Mouse (Mus musculus) MEL-GATA-1-ER (cell line): ENCODE results near the gene Tns1.
A peak's percentile ranks its signal among the peaks of the same experiment; 100 is the strongest.
"Not testable (repeated sequence)": the region's sequence is repeated elsewhere in the genome, so short reads cannot be mapped to it uniquely, and the experiment has no call there.

Experiments
- DNase-seq: peaks from one replicate; pipeline ENCODE4 v3.0.0-alpha.2; 2012; ENCODE audit warnings: low read depth; ENCODE audit errors: extremely low read depth

Gene Tns1

GRCm38 (mm10) chr1:73913071-73914005 lies 210.9 kb downstream of the Tns1 start:
- no peak for DNase-seq

DNA sequence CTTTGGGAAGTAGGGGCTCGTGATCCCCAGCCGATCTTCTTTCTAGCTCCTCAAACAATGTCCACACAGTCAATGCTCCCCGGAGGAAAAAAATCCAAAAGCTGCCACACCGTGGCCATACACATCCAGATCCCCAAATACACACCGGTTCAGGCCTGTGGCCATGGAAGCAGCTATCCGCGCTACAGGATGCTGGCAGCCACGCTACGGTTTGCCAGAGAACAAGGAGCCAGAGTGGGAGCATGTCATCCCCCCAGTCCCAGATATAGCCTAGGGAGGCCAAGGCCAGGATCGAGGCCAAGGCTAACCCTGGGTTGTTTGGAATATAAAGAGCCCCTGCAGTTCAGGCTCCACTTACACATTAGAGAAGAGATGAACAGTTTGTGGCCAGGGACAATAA lies 211.8 kb downstream of the Tns1 start:
- DNase-seq, result no peak

- no peak for DNase-seq
These were observed 212.3 kb downstream of the Tns1 start for GRCm38 (mm10) chr1:73911981-73912380.

DNA sequence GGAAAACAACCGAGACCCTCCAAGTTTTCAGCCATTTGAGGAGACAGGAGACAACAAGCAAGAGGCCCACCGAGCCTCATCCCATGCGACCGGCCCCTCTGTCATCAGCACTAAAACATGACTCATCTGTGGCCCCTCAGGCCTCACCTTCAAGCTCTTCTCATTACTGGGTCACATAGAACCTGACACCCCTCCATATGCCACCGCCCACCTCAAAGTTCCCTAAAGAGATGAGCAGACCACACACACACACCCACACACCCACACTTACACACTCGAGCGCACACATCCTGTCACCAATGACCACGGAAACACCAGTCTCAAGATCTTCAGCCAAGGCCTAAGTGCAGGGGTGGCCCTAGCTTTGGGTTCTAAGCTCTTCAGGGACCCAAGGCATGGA lies 213.5 kb downstream of the Tns1 start:
- DNase-seq, result no peak

GRCm38 (mm10) chr1:73910111-73910510 lies 214.1 kb downstream of the Tns1 start:
- no peak for DNase-seq

- no peak for DNase-seq
These were observed 214.9 kb downstream of the Tns1 start for GRCm38 (mm10) chr1:73909191-73909983.

DNA sequence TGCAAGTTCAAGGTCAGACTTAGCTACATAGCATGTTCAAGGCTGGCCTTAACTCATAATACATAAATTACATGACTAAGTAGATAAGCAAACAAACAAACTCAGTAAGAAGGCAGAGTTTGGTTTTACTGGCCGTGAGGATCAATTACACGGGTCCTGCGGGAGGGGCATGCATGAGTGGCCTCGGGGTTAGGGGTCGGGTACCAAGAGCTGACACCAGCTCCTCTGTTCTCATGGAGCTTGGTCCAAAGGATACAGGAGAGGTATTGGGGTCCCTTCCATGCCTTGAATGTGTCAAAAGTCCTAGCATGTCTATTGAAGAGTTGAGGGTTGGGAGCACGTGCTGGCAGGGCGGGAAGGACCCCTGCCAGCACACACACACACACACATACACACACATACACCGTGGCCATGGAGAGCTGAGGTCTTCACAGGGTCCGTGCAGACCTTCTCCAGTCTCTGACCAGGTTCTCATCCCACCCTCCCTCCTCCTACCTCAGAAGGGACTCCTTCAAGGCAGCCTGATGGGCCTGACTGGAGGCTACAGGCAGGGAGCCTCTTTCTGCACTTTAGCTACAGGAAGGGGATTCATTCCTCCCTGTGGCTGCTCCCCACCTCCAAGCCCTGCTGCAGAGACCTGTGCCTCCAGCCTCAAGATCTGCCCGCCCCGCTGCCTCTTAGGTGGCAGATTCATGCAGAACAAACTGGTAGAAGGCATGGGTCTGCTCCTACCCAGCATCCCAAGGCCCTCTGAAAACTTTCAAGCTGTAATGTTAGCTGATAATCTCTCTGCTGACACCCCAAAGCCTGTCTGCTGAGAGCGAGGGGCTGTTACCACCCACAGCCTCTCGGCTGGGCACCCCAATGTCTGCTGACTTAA lies 215.9 kb downstream of the Tns1 start:
- no peak for DNase-seq

GRCm38 (mm10) chr1:73907166-73907565 lies 217.1 kb downstream of the Tns1 start:
- no peak for DNase-seq

GRCm38 (mm10) chr1:73906376-73906775 lies 217.9 kb downstream of the Tns1 start:
- no peak for DNase-seq

DNA sequence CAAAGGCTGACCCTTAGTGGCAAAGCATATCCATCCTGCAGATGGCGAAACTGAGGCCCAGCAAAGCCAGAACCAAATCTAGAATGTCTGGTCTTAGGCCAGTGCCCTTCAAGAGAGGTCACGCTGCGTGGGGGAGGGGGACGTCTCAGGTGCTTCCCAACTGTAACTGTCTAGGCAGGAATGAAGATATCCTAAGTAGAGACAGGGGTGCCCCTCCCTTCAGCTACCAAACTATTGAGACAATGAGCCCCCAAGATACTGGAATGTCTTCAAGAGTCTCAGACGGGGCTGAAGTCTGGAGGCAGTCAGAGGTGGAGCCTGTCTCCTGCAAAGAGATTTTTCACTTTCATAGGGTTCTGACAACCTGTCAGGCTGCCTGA lies 218.4 kb downstream of the Tns1 start:
- DNase-seq, result no peak

DNA sequence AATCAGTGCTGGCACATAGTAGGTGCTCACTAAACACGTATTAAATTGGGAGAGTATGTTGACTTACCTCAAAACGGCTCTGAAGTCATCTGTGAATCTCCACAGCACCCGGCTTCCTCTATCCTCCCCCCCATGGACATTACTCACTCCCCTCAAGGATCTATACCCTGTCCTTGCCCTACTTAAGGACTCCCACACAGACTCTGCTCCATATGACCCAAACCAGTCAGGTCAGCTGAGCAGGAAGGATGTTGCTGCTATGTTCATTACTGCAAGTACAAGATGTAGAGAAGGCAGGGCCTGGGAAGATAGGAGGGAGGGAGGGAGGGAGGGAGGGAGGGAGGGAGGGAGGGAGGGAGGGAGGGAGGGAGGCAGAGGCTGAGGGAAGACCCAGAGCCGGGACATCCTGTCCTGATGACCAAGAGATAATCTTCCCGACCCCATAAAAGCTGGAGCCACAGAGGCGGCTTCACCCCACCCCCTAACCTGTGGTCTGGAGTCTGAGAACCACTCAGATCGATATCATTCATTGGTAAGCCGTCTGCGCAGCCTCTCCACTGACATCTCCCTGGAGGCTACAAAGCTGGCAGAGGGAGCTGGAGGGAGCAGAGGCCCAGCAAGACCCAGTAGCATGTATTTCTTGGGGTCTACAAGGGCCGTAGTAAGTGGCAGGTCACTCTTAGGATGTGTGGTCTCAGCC lies 219.0 kb downstream of the Tns1 start:
- DNase-seq, result no peak

DNA sequence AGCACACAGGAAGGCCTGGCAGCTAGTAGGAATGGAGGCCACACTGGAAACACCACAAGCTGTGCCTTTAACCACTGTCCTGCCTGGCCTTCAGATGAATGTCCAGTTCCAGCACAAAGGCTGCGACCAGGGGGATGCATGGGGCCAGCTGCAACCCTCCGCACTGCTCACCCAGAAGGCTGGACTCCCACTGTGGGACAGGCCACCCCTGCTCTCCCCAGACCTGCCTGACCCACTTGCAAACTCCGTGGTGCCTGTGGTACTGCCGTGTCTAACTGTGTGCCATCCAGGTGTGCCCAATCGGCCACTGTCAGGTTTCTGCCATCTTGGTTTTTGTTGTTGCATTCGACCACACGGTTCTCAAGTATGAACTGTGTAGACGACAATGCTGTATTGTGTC lies 219.6 kb downstream of the Tns1 start:
- no peak for DNase-seq

- no peak for DNase-seq
These were observed 221.2 kb downstream of the Tns1 start for GRCm38 (mm10) chr1:73903035-73903434.

GRCm38 (mm10) chr1:73902171-73902991 lies 221.9 kb downstream of the Tns1 start:
- peak; percentile 63 for DNase-seq

GRCm38 (mm10) chr1:73901496-73901899 lies 222.8 kb downstream of the Tns1 start:
- DNase-seq, result peak; percentile 73

DNA sequence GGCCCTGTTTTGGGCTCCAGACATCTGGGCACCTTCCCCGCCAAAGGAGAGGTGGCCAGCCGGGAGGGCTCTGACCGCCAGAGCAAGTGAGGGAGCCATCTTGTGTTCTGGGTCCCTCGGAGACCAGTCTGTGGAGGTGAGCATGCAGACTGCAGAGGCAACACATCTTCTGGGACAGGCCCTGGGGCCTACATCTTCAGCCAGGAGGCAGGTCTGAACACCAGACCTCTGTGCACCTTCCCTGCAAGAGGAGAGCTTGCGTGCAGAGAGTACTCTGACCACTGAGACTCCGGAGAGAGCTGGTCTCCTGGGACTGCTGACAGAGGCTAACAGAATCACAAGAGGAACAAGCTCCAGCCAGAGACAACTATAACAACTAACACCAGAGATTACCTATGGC lies 228.8 kb downstream of the Tns1 start:
- not testable (repeated sequence) for DNase-seq

- no peak for DNase-seq
These were observed 243.5 kb downstream of the Tns1 start for GRCm38 (mm10) chr1:73880731-73881130.

DNA sequence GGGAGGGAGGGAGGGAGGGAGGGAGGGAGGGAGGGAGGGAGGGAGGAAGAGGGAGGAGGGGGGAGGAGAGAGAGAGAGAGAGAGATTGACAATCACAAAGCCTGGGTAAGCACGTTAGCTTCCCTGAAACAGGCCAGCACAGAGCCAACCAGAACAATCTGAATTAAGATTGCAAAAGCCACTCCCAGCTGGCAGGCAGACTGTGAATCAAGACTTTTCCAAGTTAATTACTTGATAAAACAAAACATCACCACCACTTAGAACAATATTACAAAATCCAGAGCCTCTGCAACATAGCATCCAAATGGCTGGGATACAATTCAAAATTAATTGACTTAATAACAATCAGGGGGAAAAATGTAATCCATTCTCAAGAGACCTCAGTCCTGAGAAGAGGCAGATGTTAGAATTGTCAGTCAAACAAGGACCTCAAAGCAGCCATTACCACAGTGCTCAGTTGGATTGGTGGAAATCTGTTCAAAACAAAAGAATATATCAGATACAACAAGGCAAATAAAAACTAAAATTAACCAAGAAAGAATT lies 248.5 kb downstream of the Tns1 start:
- DNase-seq, result no peak

DNA sequence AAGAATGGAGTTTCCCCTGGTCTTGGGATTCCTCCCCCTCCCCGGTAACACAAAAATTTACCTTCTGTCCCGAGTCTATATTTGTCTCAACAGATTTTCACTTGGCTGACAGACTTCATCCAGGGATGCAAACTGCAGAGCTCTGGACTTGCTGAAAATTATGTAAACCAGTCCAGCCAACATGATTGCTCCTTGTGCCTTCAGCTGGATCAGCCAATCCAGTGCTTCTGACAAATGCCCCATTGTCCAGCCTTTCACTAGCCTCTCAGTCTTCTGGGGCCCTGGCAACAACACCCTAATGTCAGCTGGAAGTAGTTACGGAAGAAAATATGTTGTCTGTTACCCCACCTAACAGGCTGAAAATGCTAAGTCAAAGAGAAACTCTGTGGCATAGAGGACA lies 259.9 kb downstream of the Tns1 start:
- no peak for DNase-seq

DNA sequence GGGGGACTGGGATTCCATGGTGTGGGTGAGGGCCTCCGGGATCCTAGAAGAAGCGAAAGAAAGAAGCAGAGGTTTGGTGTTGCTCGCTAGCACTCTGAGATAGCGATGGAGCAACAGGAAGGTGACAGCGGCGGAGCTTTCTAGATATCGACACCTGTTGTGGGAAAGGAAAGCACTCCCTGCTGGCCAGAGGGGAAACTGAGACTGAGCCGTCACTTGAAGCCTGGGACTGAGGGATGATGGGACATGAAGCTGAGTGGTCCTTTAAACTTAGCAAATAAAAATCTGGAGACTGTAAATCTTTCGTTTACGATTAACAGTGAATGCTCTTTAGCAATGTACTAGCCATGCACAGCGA lies 261.2 kb downstream of the Tns1 start:
- no peak for DNase-seq
